Mouse (Mus musculus): ENCODE measurements around the gene Plxna4.

DNA sequence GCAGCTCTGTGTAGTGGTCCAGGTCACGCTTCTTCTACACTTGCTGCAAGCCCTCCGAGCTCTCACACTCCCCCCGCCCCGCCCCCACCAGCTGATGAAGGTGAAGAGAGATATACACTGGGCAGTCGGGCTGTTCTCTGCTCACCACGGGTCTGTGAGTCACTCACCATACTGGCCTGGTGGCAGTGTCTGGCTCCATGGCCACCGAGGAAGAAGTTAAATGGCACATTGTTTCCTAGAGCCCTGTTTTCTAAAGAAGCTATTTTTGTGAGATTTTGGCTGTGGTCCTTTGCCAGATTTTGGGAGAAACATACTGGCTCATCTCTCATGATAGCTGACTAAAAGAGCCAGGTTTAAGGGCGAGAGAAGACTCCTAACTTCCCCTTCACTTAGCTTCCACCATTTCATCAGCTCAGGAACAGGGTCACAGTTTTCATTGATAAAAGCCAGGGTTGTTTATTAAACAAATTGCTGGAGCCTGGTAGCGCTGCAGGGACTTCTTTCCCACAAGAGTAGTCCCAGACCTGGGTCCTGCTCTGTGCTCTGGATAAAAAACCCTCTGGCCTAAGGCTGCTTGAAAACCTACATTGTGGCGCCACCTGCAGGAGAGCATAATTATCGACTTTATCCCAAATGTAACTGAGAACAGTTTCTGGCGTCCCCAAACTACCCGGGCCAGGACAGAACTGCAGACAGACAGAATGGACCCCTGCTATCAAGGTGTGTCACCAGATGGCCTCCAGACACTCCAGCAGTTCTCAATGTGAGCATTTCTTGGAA, 3.2 kb upstream of the Plxna4 start:
- TF ChIP-seq TBP (conservative IDR thresholded peaks at IDR 0.05; ENCODE audit: low read depth, low read length) (no peak), EP300 (IDR thresholded peaks at IDR 0.05; ENCODE audit: low read length) (no peak), CTCF (conservative IDR thresholded peaks at IDR 0.05 in 1 of 2, IDR thresholded peaks at IDR 0.05 in 1 of 2; ENCODE audit: low read depth in 2 of 2, low read length in 2 of 2) (peak; percentile 18 to 82; a peak in 2 of 4 replicates)
